10 mouse cellular contexts compared by ENCODE assay signal in the genomic region with DNA sequence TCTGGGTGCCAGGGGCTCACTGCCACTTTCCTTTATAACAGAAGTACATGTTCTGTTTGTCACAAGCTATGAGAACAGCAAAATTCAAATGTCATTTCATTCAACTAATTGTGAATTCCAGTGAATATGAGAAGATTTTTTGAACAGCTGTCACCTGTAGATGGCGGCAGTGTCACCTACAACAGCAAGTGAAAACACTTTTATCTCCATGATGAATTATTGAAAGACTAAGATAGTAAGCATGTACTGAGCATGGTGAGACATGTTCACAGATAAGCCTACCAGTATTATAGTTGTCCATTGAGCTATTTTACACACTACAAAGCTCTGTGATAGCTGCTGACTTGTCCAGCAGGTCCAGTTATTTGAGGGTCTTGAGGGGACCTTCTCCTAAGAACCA. TPM values are rescaled to one million over a fixed set of nuclear protein-coding genes. Genes with fewer than 3 reads are reported as not detected.
DNase-seq lines count a peak whose midpoint lies in the region; ATAC-seq and TF ChIP-seq lines count a peak whose summit lies in the region.
"Had no signal": no experiment of that assay in that cellular context is flagged by ENCODE, and none has a peak within 500 bp of the region (broad histone marks: within the 10 kb centered on the region; RNA-seq: fewer than 3 reads in every experiment).

No protein-coding gene starts in this region.

- H3K9ac ChIP-seq in lung, postnatal 0 days (replicated peaks; ENCODE audit: low read depth), result no peak overlapping the region
- H3K9ac ChIP-seq in midbrain, embryonic 13.5 days (replicated peaks), result no peak overlapping the region
- H3K9ac ChIP-seq: embryonic facial prominence, embryonic 13.5 days had no signal

- intact Hi-C loops in gastrocnemius, postnatal 36 days (cut with DNase I), result loop anchor here (2.0 to 5.0 kb wide), 2 partner anchors 169 to 279 kb away; no protein-coding TSS in a partner anchor

- H3K36me3 ChIP-seq in lung, postnatal 0 days (ENCODE audit: insufficient read depth, low read length), result no peaks in the 10 kb centered on the region
- no peaks in the 10 kb centered on the region for H3K36me3 ChIP-seq in midbrain, embryonic 13.5 days
- H3K36me3 ChIP-seq: embryonic facial prominence, embryonic 13.5 days; G1E had no signal

- no peak overlapping the region for H3K4me2 ChIP-seq in lung, postnatal 0 days (replicated peaks; ENCODE audit: low read depth, low read length)
- no peak overlapping the region for H3K4me2 ChIP-seq in midbrain, embryonic 13.5 days (replicated peaks)
- H3K4me2 ChIP-seq: embryonic facial prominence, embryonic 13.5 days had no signal

- H3K9me3 ChIP-seq in lung, postnatal 0 days (ENCODE audit: low read length), result no peaks in the 10 kb centered on the region
- 0 out of 2 replicates have a peak, but pooled peaks cover 3% of the 10 kb centered on the region for H3K9me3 ChIP-seq in midbrain, embryonic 13.5 days

- no peak for TF ChIP-seq EP300 in lung, postnatal 0 days (IDR thresholded peaks at IDR 0.05)

- DNase-seq in gastrocnemius, adult 18-20 months (ENCODE audit: low spot score), result peak; percentile 62
- no peak for DNase-seq in gastrocnemius, postnatal 36 days
- DNase-seq in lung, postnatal 0 days (ENCODE audit: low spot score), result peak; percentile 20
- DNase-seq in lung, adult 2 months, result no peak
- peak; percentile 77 for DNase-seq in kidney, adult 9 months
- DNase-seq in thymus, postnatal 0 days (ENCODE audit: low spot score), result peak; percentile 62
- DNase-seq in spleen, postnatal 4 days (ENCODE audit: low spot score in 2 of 2), result no peak

- no peak for TF ChIP-seq POLR2A in lung, adult 2 months (IDR thresholded peaks at IDR 0.05; ENCODE audit: borderline replicate concordance, extremely low read depth, low read depth, low read length)

- TF ChIP-seq CTCF in lung, postnatal 0 days (IDR thresholded peaks at IDR 0.05), result peak; percentile 53
- TF ChIP-seq CTCF in lung, adult 2 months (IDR thresholded peaks at IDR 0.05; ENCODE audit: insufficient read depth, low read length), result no peak

- no peaks in the 10 kb centered on the region for H3K4me1 ChIP-seq in lung, postnatal 0 days (ENCODE audit: insufficient read depth, low read depth, low read length)
- no peaks in the 10 kb centered on the region for H3K4me1 ChIP-seq in lung, adult 2 months (ENCODE audit: control insufficient read depth, insufficient read depth, low read length)
- no peaks in the 10 kb centered on the region for H3K4me1 ChIP-seq in midbrain, embryonic 13.5 days (replicated peaks)
- H3K4me1 ChIP-seq: embryonic facial prominence, embryonic 13.5 days had no signal

- H3K4me3 ChIP-seq in lung, postnatal 0 days (ENCODE audit: low read depth, low read length), result no peak overlapping the region
- no peak overlapping the region for H3K4me3 ChIP-seq in lung, adult 2 months (replicated peaks; ENCODE audit: extremely low read depth, low read depth, low read length)
- no peak overlapping the region for H3K4me3 ChIP-seq in midbrain, embryonic 13.5 days (replicated peaks)
- H3K4me3 ChIP-seq: embryonic facial prominence, embryonic 13.5 days had no signal

- no peaks in the 10 kb centered on the region for H3K27me3 ChIP-seq in lung, postnatal 0 days (replicated peaks; ENCODE audit: insufficient read depth, low read length)
- H3K27me3 ChIP-seq in midbrain, embryonic 13.5 days, result no peaks in the 10 kb centered on the region
- H3K27me3 ChIP-seq: embryonic facial prominence, embryonic 13.5 days had no signal

- no peak for ATAC-seq in lung, postnatal 0 days
- ATAC-seq in midbrain, embryonic 13.5 days, result no peak

- WGBS in lung, postnatal 0 days, result 78% methylated on average over 1 of the region's 1 CpGs
- WGBS in lung, adult 2 months, result 80% methylated on average over 1 of the region's 1 CpGs
- WGBS in midbrain, embryonic 13.5 days, result 83% methylated on average over 1 of the region's 1 CpGs

- H3K27ac ChIP-seq in lung, postnatal 0 days (ENCODE audit: low read length), result no peak overlapping the region
- no peak overlapping the region for H3K27ac ChIP-seq in midbrain, embryonic 13.5 days
- H3K27ac ChIP-seq: embryonic facial prominence, embryonic 13.5 days had no signal

RNA-seq across cellular contexts. Expression of a gene that starts 12.6 kb away (rescaled TPM):
- total RNA-seq in gastrocnemius, adult 18-20 months (2021), result under 1 TPM; 0.31 to 0.59 TPM
- under 1 TPM; 0.15 to 0.36 TPM for total RNA-seq in gastrocnemius, postnatal 36 days (2021)
- polyA plus RNA-seq in lung, postnatal 0 days (2015; fragmentation: Nextera tagmentation; extraction: Ambion mirVana), result not detected in 2 replicates
- 0.09 and 0.12 TPM in 2 replicates for polyA plus RNA-seq in lung, adult 2 months (2012; rRNA removed)
- 0.07 TPM in 1 of 2 replicates, not detected in the other for polyA plus RNA-seq in thymus, postnatal 0 days (2015; fragmentation: Nextera tagmentation; extraction: Ambion mirVana)
- not detected in 2 replicates for polyA plus RNA-seq in midbrain, embryonic 13.5 days (2015; fragmentation: Nextera tagmentation; extraction: Ambion mirVana)
- total RNA-seq: G1E had no signal
- polyA plus RNA-seq: embryonic facial prominence, embryonic 13.5 days; G1E had no signal

RNA-seq across cellular contexts. Expression of a gene that starts 42.5 kb away (rescaled TPM):
- not detected for total RNA-seq in gastrocnemius, adult 18-20 months (2021)
- not detected for total RNA-seq in gastrocnemius, postnatal 36 days (2021)
- 0.35 and 0.37 TPM in 2 replicates for polyA plus RNA-seq in lung, postnatal 0 days (2015; fragmentation: Nextera tagmentation; extraction: Ambion mirVana)
- 0.38 and 1.3 TPM in 2 replicates for polyA plus RNA-seq in lung, adult 2 months (2012; rRNA removed)
- 2.6 and 2.7 TPM in 2 replicates for polyA plus RNA-seq in thymus, postnatal 0 days (2015; fragmentation: Nextera tagmentation; extraction: Ambion mirVana)
- 0.17 and 0.23 TPM in 2 replicates for polyA plus RNA-seq in midbrain, embryonic 13.5 days (2015; fragmentation: Nextera tagmentation; extraction: Ambion mirVana)
- total RNA-seq: G1E had no signal
- polyA plus RNA-seq: G1E had no signal

Comparison
In these comparisons a context has a peak if more than half of its experiments do, and no peak if none do; other contexts are left out.
1. DNase-seq: peak in gastrocnemius, adult 18-20 months (single experiment), lung, postnatal 0 days (single experiment), kidney, adult 9 months (single experiment) and thymus, postnatal 0 days (single experiment); none in gastrocnemius, postnatal 36 days (0 of 2), lung, adult 2 months (single experiment) and spleen, postnatal 4 days (0 of 2).